Mouse (Mus musculus): ENCODE results near the gene B230217C12Rik. TPM values are rescaled to one million over a fixed set of nuclear protein-coding genes. Genes with fewer than 3 reads are reported as not detected.

The B230217C12Rik gene
- polyA plus RNA-seq, 2 experiments = 5.3 to 13.3 TPM

DNA sequence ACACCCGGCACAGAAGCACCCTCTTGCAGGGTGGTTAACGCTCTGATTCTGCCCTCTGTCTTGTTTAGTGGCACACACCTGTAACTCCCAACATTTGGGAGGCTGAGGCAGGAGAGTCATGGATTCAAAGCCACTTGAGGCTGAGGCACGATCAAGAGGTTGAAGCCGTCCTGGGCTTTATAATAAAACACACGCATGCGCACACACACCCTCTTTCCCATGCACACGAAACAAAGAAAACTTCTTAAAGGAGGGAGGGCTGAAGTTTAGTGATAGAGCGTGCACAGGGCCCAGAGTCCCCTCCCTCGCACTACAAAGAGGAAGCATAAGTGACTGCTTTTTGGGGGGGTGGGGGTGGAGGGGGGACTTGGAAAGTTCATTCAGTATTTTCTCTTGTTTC, 14.6 kb upstream of the B230217C12Rik start:
- no peaks in the 10 kb centered on the region for H3K9me3 ChIP-seq (ENCODE audit: control insufficient read depth, low read length)
- H3K4me3 ChIP-seq (replicated peaks; ENCODE audit: low read length) = no peak overlapping the region
- no peak for DNase-seq (ENCODE audit: low spot score)
- peaks cover 83% of the 10 kb centered on the region for H3K36me3 ChIP-seq (ENCODE audit: control insufficient read depth, insufficient read depth, low read length)
- H3K27ac ChIP-seq (replicated peaks; ENCODE audit: low read depth, low read length) = no peak overlapping the region
- no peak for TF ChIP-seq POLR2A (IDR thresholded peaks at IDR 0.05; ENCODE audit: borderline replicate concordance, extremely low read depth, insufficient read depth, insufficient read length)
- no peaks in the 10 kb centered on the region for H3K27me3 ChIP-seq (ENCODE audit: control insufficient read depth, insufficient read depth, low read length)
- no peak for ATAC-seq (ENCODE audit: low FRiP score, low read depth)
- H3K9ac ChIP-seq (ENCODE audit: low read depth, low read length, severe bottlenecking) = no peak overlapping the region
- 84% methylated on average over 9 of the region's 9 CpGs for WGBS
- H3K4me2 ChIP-seq (replicated peaks; ENCODE audit: low read depth, low read length, severe bottlenecking) = no peak overlapping the region
- no peaks in the 10 kb centered on the region for H3K4me1 ChIP-seq (ENCODE audit: control insufficient read depth, insufficient read depth, low read length)

DNA sequence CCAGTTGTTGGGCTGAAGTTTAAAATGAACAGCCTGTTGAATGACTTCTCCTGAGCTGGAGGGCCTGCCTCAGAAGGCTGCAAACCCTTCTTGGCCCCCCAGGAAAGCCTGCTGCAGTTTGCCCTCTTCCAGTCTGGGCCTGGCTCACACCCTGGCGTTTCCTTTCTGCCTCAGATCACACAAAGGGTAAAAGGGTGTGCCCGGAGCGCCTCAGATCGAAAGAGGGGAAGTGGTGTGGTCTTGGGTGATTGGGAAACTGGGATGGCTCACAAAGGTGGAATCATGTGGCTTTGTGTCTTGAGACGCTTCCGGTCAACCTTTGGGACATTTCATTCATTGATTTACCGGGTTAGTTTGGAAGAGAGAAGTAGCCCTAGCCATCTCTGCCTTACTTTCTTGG, 14.2 kb upstream of the B230217C12Rik start:
- Histone ChIP-seq H3K9me3 (ENCODE audit: control insufficient read depth, low read length) (no peaks in the 10 kb centered on the region), H3K36me3 (ENCODE audit: control insufficient read depth, insufficient read depth, low read length) (peaks cover 79% of the 10 kb centered on the region), H3K4me2 (replicated peaks; ENCODE audit: low read depth, low read length, severe bottlenecking) (no peak overlapping the region), H3K27ac (replicated peaks; ENCODE audit: low read depth, low read length) (no peak overlapping the region), H3K4me3 (replicated peaks; ENCODE audit: low read length) (no peak overlapping the region), H3K4me1 (ENCODE audit: control insufficient read depth, insufficient read depth, low read length) (no peaks in the 10 kb centered on the region), H3K9ac (ENCODE audit: low read depth, low read length, severe bottlenecking) (no peak overlapping the region), H3K27me3 (ENCODE audit: control insufficient read depth, insufficient read depth, low read length) (no peaks in the 10 kb centered on the region)
- WGBS = 82% methylated on average over 7 of the region's 7 CpGs
- no peak for TF ChIP-seq POLR2A (IDR thresholded peaks at IDR 0.05; ENCODE audit: borderline replicate concordance, extremely low read depth, insufficient read depth, insufficient read length)
- ATAC-seq (ENCODE audit: low FRiP score, low read depth) (no peak), DNase-seq (ENCODE audit: low spot score) (no peak)

DNA sequence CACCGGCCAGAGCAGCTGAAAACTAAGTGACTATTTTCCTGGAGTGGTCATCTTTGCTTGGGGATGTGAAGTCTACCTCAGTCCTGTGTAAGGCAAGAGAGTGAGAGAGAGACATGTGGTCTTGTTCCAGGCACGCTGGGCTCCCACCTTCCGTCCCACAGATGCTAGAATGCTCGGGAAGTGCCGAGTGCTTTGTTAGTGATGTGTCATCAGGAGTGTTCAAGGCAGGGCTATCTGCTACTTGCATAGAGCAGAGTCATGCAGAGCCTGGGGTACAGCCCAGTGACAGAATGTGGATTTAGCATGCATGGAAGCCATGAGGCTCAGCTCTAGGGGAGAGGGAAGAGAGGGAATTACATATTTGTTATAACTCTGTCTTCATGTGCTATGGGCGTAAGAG, 12.9 kb upstream of the B230217C12Rik start:
- H3K36me3 ChIP-seq (ENCODE audit: control insufficient read depth, insufficient read depth, low read length) = peaks cover 78% of the 10 kb centered on the region
- TF ChIP-seq POLR2A (IDR thresholded peaks at IDR 0.05; ENCODE audit: borderline replicate concordance, extremely low read depth, insufficient read depth, insufficient read length) = no peak
- no peaks in the 10 kb centered on the region for H3K4me1 ChIP-seq (ENCODE audit: control insufficient read depth, insufficient read depth, low read length)
- WGBS = 91% methylated on average over 6 of the region's 6 CpGs
- no peak overlapping the region for H3K4me2 ChIP-seq (replicated peaks; ENCODE audit: low read depth, low read length, severe bottlenecking)
- no peaks in the 10 kb centered on the region for H3K27me3 ChIP-seq (ENCODE audit: control insufficient read depth, insufficient read depth, low read length)
- no peak overlapping the region for H3K9ac ChIP-seq (ENCODE audit: low read depth, low read length, severe bottlenecking)
- no peak overlapping the region for H3K27ac ChIP-seq (replicated peaks; ENCODE audit: low read depth, low read length)
- no peak for DNase-seq (ENCODE audit: low spot score)
- ATAC-seq (ENCODE audit: low FRiP score, low read depth) = no peak
- no peaks in the 10 kb centered on the region for H3K9me3 ChIP-seq (ENCODE audit: control insufficient read depth, low read length)
- no peak overlapping the region for H3K4me3 ChIP-seq (replicated peaks; ENCODE audit: low read length)

DNA sequence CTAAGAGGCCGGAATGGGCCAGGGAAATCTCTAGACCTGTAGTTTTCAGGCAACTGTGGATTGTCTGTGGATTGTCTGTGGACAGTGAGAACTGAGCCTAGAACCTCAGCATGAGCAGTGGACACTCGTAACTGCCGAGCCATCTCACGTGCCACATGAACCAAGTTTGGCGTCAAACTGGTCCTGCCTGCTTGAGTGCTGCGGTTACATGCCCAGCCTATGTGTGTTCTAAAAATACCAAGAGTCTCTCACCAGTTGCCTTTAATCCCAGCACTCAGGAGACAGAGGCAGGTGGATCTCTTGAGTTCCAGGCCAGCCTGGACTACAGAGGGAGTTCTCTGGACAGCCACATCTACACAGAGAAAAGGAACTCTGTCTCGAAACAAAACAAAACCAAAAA, 11.2 kb upstream of the B230217C12Rik start:
- H3K9ac ChIP-seq (ENCODE audit: low read depth, low read length, severe bottlenecking) = no peak overlapping the region
- no peak overlapping the region for H3K27ac ChIP-seq (replicated peaks; ENCODE audit: low read depth, low read length)
- H3K36me3 ChIP-seq (ENCODE audit: control insufficient read depth, insufficient read depth, low read length) = peaks cover 84% of the 10 kb centered on the region
- no peak overlapping the region for H3K4me3 ChIP-seq (replicated peaks; ENCODE audit: low read length)
- H3K27me3 ChIP-seq (ENCODE audit: control insufficient read depth, insufficient read depth, low read length) = no peaks in the 10 kb centered on the region
- TF ChIP-seq POLR2A (IDR thresholded peaks at IDR 0.05; ENCODE audit: borderline replicate concordance, extremely low read depth, insufficient read depth, insufficient read length) = no peak
- no peak for DNase-seq (ENCODE audit: low spot score)
- H3K4me2 ChIP-seq (replicated peaks; ENCODE audit: low read depth, low read length, severe bottlenecking) = no peak overlapping the region
- no peak for ATAC-seq (ENCODE audit: low FRiP score, low read depth)
- H3K9me3 ChIP-seq (ENCODE audit: control insufficient read depth, low read length) = no peaks in the 10 kb centered on the region
- WGBS = 89% methylated on average over 7 of the region's 7 CpGs
- H3K4me1 ChIP-seq (ENCODE audit: control insufficient read depth, insufficient read depth, low read length) = no peaks in the 10 kb centered on the region

DNA sequence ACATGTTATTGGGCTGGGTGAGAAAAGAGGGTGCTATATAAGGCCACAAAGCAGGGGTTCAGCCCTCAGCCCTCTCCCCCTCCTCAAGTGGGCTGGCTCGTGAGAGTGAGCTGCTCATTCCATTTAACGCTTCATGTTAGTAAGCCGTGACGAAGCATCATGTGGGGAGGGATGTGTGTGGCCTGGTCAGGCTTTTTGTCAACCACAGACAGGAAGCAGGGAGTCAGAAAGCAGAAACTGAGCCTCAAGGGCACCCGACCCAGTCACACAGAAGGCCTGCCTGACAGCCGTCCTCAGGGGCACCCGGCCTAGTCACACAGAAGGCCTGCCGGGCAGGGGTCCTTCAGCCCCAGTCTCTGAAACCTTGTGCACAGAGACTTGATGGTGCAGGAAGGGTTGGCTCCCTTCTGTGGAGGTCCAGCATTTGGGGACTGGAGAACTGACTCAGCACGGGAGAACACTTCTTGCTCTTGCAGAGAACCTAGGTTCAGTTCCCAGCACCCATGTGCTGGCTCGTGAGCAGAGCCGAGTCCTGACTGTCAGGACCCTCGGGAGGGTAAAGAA, 10.6 kb upstream of the B230217C12Rik start:
- H3K4me2 ChIP-seq (replicated peaks; ENCODE audit: low read depth, low read length, severe bottlenecking) = no peak overlapping the region
- no peak overlapping the region; the same call in 1 of the 2 replicates for H3K9ac ChIP-seq (ENCODE audit: low read depth, low read length, severe bottlenecking)
- ATAC-seq (ENCODE audit: low FRiP score, low read depth) = no peak
- H3K4me1 ChIP-seq (ENCODE audit: control insufficient read depth, insufficient read depth, low read length) = no peaks in the 10 kb centered on the region
- 85% methylated on average over 12 of the region's 12 CpGs for WGBS
- no peak for TF ChIP-seq POLR2A (IDR thresholded peaks at IDR 0.05; ENCODE audit: borderline replicate concordance, extremely low read depth, insufficient read depth, insufficient read length)
- H3K4me3 ChIP-seq (replicated peaks; ENCODE audit: low read length) = no peak overlapping the region
- no peaks in the 10 kb centered on the region for H3K27me3 ChIP-seq (ENCODE audit: control insufficient read depth, insufficient read depth, low read length)
- H3K27ac ChIP-seq (replicated peaks; ENCODE audit: low read depth, low read length) = no peak overlapping the region
- peaks cover 84% of the 10 kb centered on the region for H3K36me3 ChIP-seq (ENCODE audit: control insufficient read depth, insufficient read depth, low read length)
- H3K9me3 ChIP-seq (ENCODE audit: control insufficient read depth, low read length) = no peaks in the 10 kb centered on the region
- DNase-seq (ENCODE audit: low spot score) = no peak

DNA sequence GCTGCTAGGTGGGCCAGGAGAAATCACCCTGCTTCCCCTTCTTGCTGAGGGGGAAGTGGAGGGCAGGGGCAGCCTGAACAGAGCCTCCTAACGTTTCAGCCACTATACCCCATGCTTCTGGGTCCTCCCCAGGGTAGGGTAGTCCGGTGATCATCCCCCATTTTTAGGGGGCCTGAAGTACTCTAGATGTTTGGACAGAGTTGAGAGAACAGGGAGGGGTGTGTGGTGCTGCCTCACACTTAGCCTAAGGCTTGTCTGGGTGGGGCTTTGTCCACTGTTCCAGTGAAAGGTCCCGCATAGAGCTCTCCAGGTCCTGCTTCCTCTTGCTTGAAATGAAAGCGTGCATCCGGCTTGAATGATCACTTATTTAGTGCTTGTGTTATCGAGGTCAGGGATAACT, 10.1 kb upstream of the B230217C12Rik start:
- WGBS = 89% methylated on average over 6 of the region's 6 CpGs
- no peak for DNase-seq (ENCODE audit: low spot score)
- Histone ChIP-seq H3K9ac (ENCODE audit: low read depth, low read length, severe bottlenecking) (no peak overlapping the region; the same call in 1 of the 2 replicates), H3K9me3 (ENCODE audit: control insufficient read depth, low read length) (no peaks in the 10 kb centered on the region), H3K36me3 (ENCODE audit: control insufficient read depth, insufficient read depth, low read length) (peaks cover 84% of the 10 kb centered on the region), H3K27ac (replicated peaks; ENCODE audit: low read depth, low read length) (no peak overlapping the region), H3K27me3 (ENCODE audit: control insufficient read depth, insufficient read depth, low read length) (no peaks in the 10 kb centered on the region), H3K4me3 (replicated peaks; ENCODE audit: low read length) (no peak overlapping the region), H3K4me1 (ENCODE audit: control insufficient read depth, insufficient read depth, low read length) (no peaks in the 10 kb centered on the region), H3K4me2 (replicated peaks; ENCODE audit: low read depth, low read length, severe bottlenecking) (no peak overlapping the region)
- no peak for ATAC-seq (ENCODE audit: low FRiP score, low read depth)
- no peak for TF ChIP-seq POLR2A (IDR thresholded peaks at IDR 0.05; ENCODE audit: borderline replicate concordance, extremely low read depth, insufficient read depth, insufficient read length)

Data from limb, embryonic 14.5 days (tissue).